Mouse (Mus musculus) Patski (cell line): ENCODE data around the gene Samd8. TPM values are rescaled to one million over a fixed set of nuclear protein-coding genes. Genes with fewer than 3 reads are reported as not detected.

Experiments used
- ATAC-seq: fragments of 100-300 bp; one replicate; pipeline ENCODE4 v1.8.0; 2021
- CTCF ChIA-PET: fragments of 350-600 bp; sonication (Branson Sonifier 250); formaldehyde crosslinking; loops from one replicate; lab custom pipeline; 2022; ENCODE audit warnings: inconsistent platforms; lab: Charles Lee
- POLR2A ChIA-PET: fragments of 350-600 bp; sonication (Branson Sonifier 250); formaldehyde crosslinking; loops from one replicate; lab custom pipeline; 2022; ENCODE audit warnings: antibody characterized with exemption, inconsistent platforms; lab: Charles Lee
- DNase-seq: peaks from one replicate; pipeline ENCODE4 v3.0.0-alpha.2; 2011; ENCODE audit warnings: low read depth, low spot score
- H3K27me3 ChIP-seq: fragments of 371-371 bp; one replicate; pipeline ENCODE4 v1.5.1; 2021
- CTCF ChIP-seq: fragments of 100-300 bp; IDR thresholded peaks from one replicate; pipeline ENCODE4 v1.5.1; 2021
- in situ Hi-C: fragments of 300-500 bp; cut with MboI; formaldehyde crosslinking; loops from 3 replicates; pipeline ENCODE4 v1.11.1; 2018; ENCODE audit warnings: low pct_unique_long_range_greater_than_20kb, mixed read lengths
- polyA plus RNA-seq: library from polyadenylated mRNA; unstranded; gene quantifications from one replicate; pipeline ENCODE4 v1.2.3, GENCODE M21; 2021

Gene Samd8
- polyA plus RNA-seq, 1 experiment from 2014 or later: 26.1 TPM

GRCm38 (mm10) chr14:21843263-21843662, 92.9 kb downstream of the Samd8 start:
- no peaks in the 10 kb centered on the region for H3K27me3 ChIP-seq
- ChIA-PET CTCF (interaction anchor here (1.3 to 1.7 kb wide), 4 partner anchors 11 to 101 kb away, joined by 3 to 5 read pairs (median 4); no protein-coding TSS in a partner anchor), POLR2A (interaction anchor here (1.2 kb wide), 1 partner anchor 9 kb away, joined by 3 read pairs; no protein-coding TSS in a partner anchor)
- no peak for TF ChIP-seq CTCF
- in situ Hi-C loops: no loop called here
- no peak for ATAC-seq
- no peak for DNase-seq

GRCm38 (mm10) chr14:21846827-21847380, 96.6 kb downstream of the Samd8 start:
- no peak for ATAC-seq
- DNase-seq: no peak
- POLR2A ChIA-PET: interaction anchor here (0.6 to 2.7 kb wide), 5 partner anchors 9 to 730 kb away, joined by 3 to 13 read pairs (median 4); no protein-coding TSS in a partner anchor
- CTCF ChIA-PET: interaction anchor here (0.8 to 3.0 kb wide), 4 partner anchors 14 to 49 kb away, joined by 3 to 12 read pairs (median 7); no protein-coding TSS in a partner anchor
- TF ChIP-seq CTCF: no peak
- H3K27me3 ChIP-seq: no peaks in the 10 kb centered on the region
- in situ Hi-C loops: loop anchor here (5.0 kb wide), 1 partner anchor 35 kb away; no protein-coding TSS in a partner anchor

GRCm38 (mm10) chr14:21847381-21848165, 97.2 kb downstream of the Samd8 start:
- in situ Hi-C loops: loop anchor here (5.0 kb wide), 1 partner anchor 35 kb away; no protein-coding TSS in a partner anchor
- no peaks in the 10 kb centered on the region for H3K27me3 ChIP-seq
- POLR2A ChIA-PET: interaction anchor here (1.0 to 2.7 kb wide), 6 partner anchors 10 to 96 kb away, joined by 3 to 13 read pairs (median 4); partner anchors contain the start of gene Dusp13
- ATAC-seq: peak; percentile 5
- DNase-seq: no peak
- CTCF ChIA-PET: interaction anchor here (0.9 to 3.0 kb wide), 9 partner anchors 11 to 97 kb away, joined by 3 to 12 read pairs (median 4); partner anchors contain the start of genes Dusp13 and Samd8
- TF ChIP-seq CTCF: no peak

Other genes starting within 250 kb of the Samd8 start
- not detected for gene Dupd1, start 36.0 kb upstream of the Samd8 start, polyA plus RNA-seq
- gene Dusp13, start 650 bp downstream of the Samd8 start, polyA plus RNA-seq: 0.36 TPM
- 530 TPM for gene Vdac2, start 74.7 kb downstream of the Samd8 start, polyA plus RNA-seq
- 87.0 TPM for gene Comtd1, start 98.4 kb downstream of the Samd8 start, polyA plus RNA-seq
- gene Zfp503, start 239.1 kb downstream of the Samd8 start, polyA plus RNA-seq: 46.5 TPM